ENCODE assay signal across 9 mouse cellular contexts in the genomic region with DNA sequence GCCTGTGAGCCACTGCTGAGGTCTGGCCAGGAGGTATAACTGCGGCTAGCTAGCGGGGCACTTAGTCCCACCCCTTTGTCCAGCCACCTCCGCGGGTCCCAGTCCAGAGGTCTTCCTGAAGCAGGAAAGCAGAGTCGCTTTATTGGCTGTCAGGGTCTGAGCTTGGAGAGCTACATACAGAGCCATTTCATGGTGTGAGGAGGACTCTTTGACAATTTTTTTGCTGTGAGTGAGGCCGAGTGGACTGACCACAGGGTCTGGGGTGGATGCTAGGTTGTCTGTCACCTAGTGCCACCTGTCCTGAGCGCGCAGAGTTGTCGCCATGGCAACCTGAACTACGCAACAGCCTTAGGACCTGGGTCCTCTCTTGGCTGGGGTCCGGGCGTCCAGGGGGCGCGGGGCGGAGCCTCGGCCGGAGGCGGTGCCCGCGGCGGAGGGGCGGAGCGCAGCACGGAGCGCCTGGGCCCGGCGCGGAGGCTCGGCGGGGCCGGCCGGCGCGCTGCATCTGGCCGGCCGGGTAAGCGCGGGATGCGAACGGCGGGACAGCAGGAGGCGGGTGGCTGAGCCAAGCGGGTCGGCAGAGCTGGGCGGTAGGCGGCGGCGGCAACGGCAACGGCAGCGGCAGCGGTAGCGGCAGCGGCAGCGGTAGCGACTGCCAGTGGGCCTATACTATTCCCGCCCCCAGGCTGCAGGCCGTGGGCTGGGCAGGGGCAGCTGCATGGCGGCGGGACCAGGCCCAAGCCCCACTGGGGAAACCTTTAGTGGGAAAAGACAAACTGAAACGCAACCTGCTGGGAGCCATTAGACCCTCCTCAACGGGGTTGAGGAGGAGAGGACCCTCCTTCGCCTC. TPM values are rescaled to one million over a fixed set of nuclear protein-coding genes. Genes with fewer than 3 reads are reported as not detected.
A peak's percentile ranks its signal among the peaks of the same experiment; 100 is the strongest.
DNase-seq lines count a peak whose midpoint lies in the region; ATAC-seq and TF ChIP-seq lines count a peak whose summit lies in the region.
"Had no signal": no experiment of that assay in that cellular context is flagged by ENCODE, and none has a peak within 500 bp of the region (broad histone marks: within the 10 kb centered on the region; RNA-seq: fewer than 3 reads in every experiment).

A gene (plus strand): TSS at position 489 of the 850 bp plus-strand sequence.

- WGBS in forebrain, embryonic 14.5 days: under 1% methylated on average over 62 of the region's 63 CpGs
- 1% methylated on average over 50 of the region's 63 CpGs for WGBS in midbrain, postnatal 0 days

- peak within 1 kb of the TSS; percentile 28 for H3K4me3 ChIP-seq in testis, adult 2 months (ENCODE audit: control insufficient read depth, low read depth, low read length)
- peak within 1 kb of the TSS; percentile 71 for H3K4me3 ChIP-seq in forebrain, embryonic 14.5 days (ENCODE audit: low read depth, low read length)
- peak within 1 kb of the TSS; percentile 69 for H3K4me3 ChIP-seq in midbrain, postnatal 0 days (ENCODE audit: low read depth, low read length)

- H3K27me3 ChIP-seq in testis, adult 2 months (ENCODE audit: control insufficient read depth, insufficient read depth, low read length): no peaks in the 10 kb centered on the region
- no peaks in the 10 kb centered on the region for H3K27me3 ChIP-seq in forebrain, embryonic 14.5 days (replicated peaks; ENCODE audit: control insufficient read depth, insufficient read depth, low read length)
- H3K27me3 ChIP-seq in midbrain, postnatal 0 days (ENCODE audit: insufficient read depth, low read length): no peaks in the 10 kb centered on the region

- no peak for DNase-seq in frontal cortex, postnatal 36 days (ENCODE audit: low spot score in 2 of 2)
- DNase-seq in testis, postnatal 10 days (ENCODE audit: low spot score): no peak
- DNase-seq in forebrain, embryonic 14.5 days (ENCODE audit: low spot score): peak; percentile 58
- peak in 1 of 2 experiments; percentile 54 for DNase-seq in layer of hippocampus, postnatal 25 days (ENCODE audit: extremely low spot score in 1 of 2, low spot score in 1 of 2)
- DNase-seq in midbrain, postnatal 0 days (ENCODE audit: low spot score): peak; percentile 53
- no peak for DNase-seq in adipocyte (ENCODE audit: low spot score)

- 0 out of 2 replicates have a peak, but pooled peaks have one; percentile 9 for TF ChIP-seq POLR2A in testis, adult 2 months (IDR thresholded peaks at IDR 0.05; ENCODE audit: control insufficient read depth, low read depth, low read length)

- H3K4me1 ChIP-seq in testis, adult 2 months (ENCODE audit: control insufficient read depth, insufficient read depth, low read length): peaks cover 26% of the 10 kb centered on the region
- H3K4me1 ChIP-seq in forebrain, embryonic 14.5 days (ENCODE audit: control insufficient read depth, insufficient read depth, low read length): peaks cover 12% of the 10 kb centered on the region
- peaks cover 11% of the 10 kb centered on the region for H3K4me1 ChIP-seq in midbrain, postnatal 0 days (ENCODE audit: insufficient read depth, low read length)

- no peak for TF ChIP-seq CTCF in testis, adult 2 months (IDR thresholded peaks at IDR 0.05; ENCODE audit: control insufficient read depth, insufficient read depth, insufficient replicate concordance, low read depth, low read length)
- no peak for TF ChIP-seq CTCF in midbrain, postnatal 0 days (IDR thresholded peaks at IDR 0.05)

- no peaks in the 10 kb centered on the region for H3K9me3 ChIP-seq in forebrain, embryonic 14.5 days (replicated peaks; ENCODE audit: control insufficient read depth, low read length)
- no peaks in the 10 kb centered on the region for H3K9me3 ChIP-seq in midbrain, postnatal 0 days (ENCODE audit: low read length)

- peak; percentile 62 for ATAC-seq in frontal cortex, adult (ENCODE audit: low TSS enrichment)
- peak; percentile 72 for ATAC-seq in forebrain, embryonic 14.5 days
- peak; percentile 45 for ATAC-seq in midbrain, postnatal 0 days (ENCODE audit: low FRiP score)

- no peaks in the 10 kb centered on the region for H3K36me3 ChIP-seq in testis, adult 2 months (ENCODE audit: control insufficient read depth, insufficient read depth, low read length)
- H3K36me3 ChIP-seq in forebrain, embryonic 14.5 days (ENCODE audit: control insufficient read depth, insufficient read depth, low read length): peaks cover 25% of the 10 kb centered on the region
- peaks cover 24% of the 10 kb centered on the region for H3K36me3 ChIP-seq in midbrain, postnatal 0 days (ENCODE audit: insufficient read depth, low read length)

- H3K4me2 ChIP-seq in forebrain, embryonic 14.5 days (ENCODE audit: low read length): peak within 1 kb of the TSS; percentile 68
- peak within 1 kb of the TSS; percentile 95 for H3K4me2 ChIP-seq in midbrain, postnatal 0 days (ENCODE audit: low read depth, low read length, poor library complexity, severe bottlenecking)

- peak within 1 kb of the TSS; percentile 88 for H3K9ac ChIP-seq in forebrain, embryonic 14.5 days (ENCODE audit: low read length)
- peak within 1 kb of the TSS; percentile 88 for H3K9ac ChIP-seq in midbrain, postnatal 0 days (replicated peaks; ENCODE audit: low read length, poor library complexity, severe bottlenecking)

- H3K27ac ChIP-seq in testis, adult 2 months (ENCODE audit: control insufficient read depth, insufficient read depth, low read depth, low read length): no peak within 1 kb of the TSS
- no peak within 1 kb of the TSS; the same call in 1 of the 2 replicates for H3K27ac ChIP-seq in forebrain, embryonic 14.5 days (ENCODE audit: low read depth, low read length)
- peak within 1 kb of the TSS; percentile 77 for H3K27ac ChIP-seq in midbrain, postnatal 0 days (ENCODE audit: low read depth, low read length)

RNA-seq across cellular contexts. Expression of the gene that starts here (rescaled TPM):
- polyA plus RNA-seq in testis, adult 2 months (2012; rRNA removed): 1.0 and 1.3 TPM in 2 replicates
- 28.9 and 31.5 TPM in 2 replicates for polyA plus RNA-seq in forebrain, embryonic 14.5 days (2014; fragmentation: Nextera tagmentation; extraction: Ambion mirVana)
- 10 to 100 TPM; 22.6 to 23.3 TPM for total RNA-seq in layer of hippocampus, postnatal 25 days (2021)
- 80.8 and 89.1 TPM in 2 replicates for total RNA-seq in midbrain, postnatal 0 days (2014; rRNA removed)
- polyA plus RNA-seq in midbrain, postnatal 0 days (2015; fragmentation: Nextera tagmentation; extraction: Ambion mirVana): 63.6 and 67.5 TPM in 2 replicates
- total RNA-seq: CH12.LX had no signal

Comparison
In these comparisons a context has a peak if more than half of its experiments do, and no peak if none do; other contexts are left out.
1. RNA of the gene that starts here (polyA plus RNA-seq): 63.6 to 67.5 TPM in midbrain, postnatal 0 days and 28.9 to 31.5 TPM in forebrain, embryonic 14.5 days; 1.0 to 1.3 TPM in testis, adult 2 months; every median in the first group is over 10 times any median in the second.
2. DNase-seq: peak in forebrain, embryonic 14.5 days (single experiment) and midbrain, postnatal 0 days (single experiment); none in frontal cortex, postnatal 36 days (0 of 2), testis, postnatal 10 days (single experiment) and adipocyte (single experiment).
3. Peak in every context shown above with its lines, with median percentiles within 50 percentile points of each other: ATAC-seq and H3K4me3 ChIP-seq.